Mouse (Mus musculus) limb, embryonic 12.5 days (tissue): ENCODE measurements around the gene Fam155a. TPM values are rescaled to one million over a fixed set of nuclear protein-coding genes. Genes with fewer than 3 reads are reported as not detected.
A peak's percentile ranks its signal among the peaks of the same experiment; 100 is the strongest.

Experiments
- ATAC-seq: fragments of 200-750 bp; cut with Nextera tagmentation; 2 replicates; pipeline ENCODE4 v1.8.0; 2017; ENCODE audit warnings: low read depth, moderate TSS enrichment; ENCODE audit not compliant: insufficient number of reproducible peaks, insufficient read depth, low FRiP score, low TSS enrichment
- H3K27ac ChIP-seq: fragments of 300-500 bp; sonication (generic); 2 replicates; pipeline ENCODE4 v1.5.1; 2016; ENCODE audit warnings: mild to moderate bottlenecking, moderate library complexity
- H3K27me3 ChIP-seq: fragments of 300-500 bp; sonication (generic); 2 replicates; pipeline ENCODE4 v1.6.1; 2016; ENCODE audit warnings: mild to moderate bottlenecking, moderate library complexity
- H3K36me3 ChIP-seq: fragments of 300-500 bp; sonication (generic); 2 replicates; pipeline ENCODE4 v1.6.1; 2016; ENCODE audit warnings: mild to moderate bottlenecking, moderate library complexity
- H3K4me1 ChIP-seq: fragments of 300-500 bp; sonication (generic); replicated peaks from 2 replicates; pipeline ENCODE4 v1.6.1; 2016
- H3K4me2 ChIP-seq: fragments of 300-500 bp; sonication (generic); 2 replicates; pipeline ENCODE4 v1.6.1; 2016; ENCODE audit warnings: mild to moderate bottlenecking, moderate library complexity
- H3K4me3 ChIP-seq: fragments of 300-500 bp; sonication (generic); replicated peaks from 2 replicates; pipeline ENCODE4 v1.5.1; 2016; ENCODE audit warnings: mild to moderate bottlenecking
- H3K9ac ChIP-seq: fragments of 300-500 bp; sonication (generic); replicated peaks from 2 replicates; pipeline ENCODE4 v1.6.1; 2016; ENCODE audit warnings: mild to moderate bottlenecking, moderate library complexity
- H3K9me3 ChIP-seq: fragments of 300-500 bp; sonication (generic); 2 replicates; pipeline ENCODE4 v1.6.1; 2016; ENCODE audit warnings: mild to moderate bottlenecking, moderate library complexity
- WGBS: fragments of 180-500 bp; shearing (Covaris S2); methylation state at CpG from one replicate; pipeline ENCODE4 v1.1.7; 2016; 5-methylcytosine and 5-hydroxymethylcytosine counted together
- polyA plus RNA-seq: library from polyadenylated mRNA; unstranded; fragments of >200 nt; fragmentation: Nextera tagmentation; extraction: Ambion mirVana; gene quantifications from 2 replicates; pipeline ENCODE4 v1.2.1, GENCODE M21; 2016

The Fam155a gene
- polyA plus RNA-seq, 1 experiment from 2014 or later = 0.99 TPM

- Histone ChIP-seq H3K27me3 (peaks cover 22% of the 10 kb centered on the region), H3K27ac (no peak overlapping the region), H3K4me3 (no peak overlapping the region), H3K9me3 (no peaks in the 10 kb centered on the region), H3K9ac (no peak overlapping the region), H3K4me1 (no peaks in the 10 kb centered on the region), H3K4me2 (no peak overlapping the region), H3K36me3 (no peaks in the 10 kb centered on the region)
- 79% methylated on average over 8 of the region's 8 CpGs for WGBS
- ATAC-seq = no peak
Measured at GRCm38 (mm10) chr8:9778148-9778547, 7.2 kb upstream of the Fam155a start.

GRCm38 (mm10) chr8:9776818-9777217 is 5.9 kb upstream of the Fam155a start:
- ATAC-seq = no peak
- 86% methylated on average over 10 of the region's 10 CpGs for WGBS
- Histone ChIP-seq H3K4me2 (no peak overlapping the region), H3K27me3 (peaks cover 35% of the 10 kb centered on the region), H3K27ac (no peak overlapping the region), H3K9ac (no peak overlapping the region), H3K9me3 (no peaks in the 10 kb centered on the region), H3K4me3 (no peak overlapping the region), H3K36me3 (no peaks in the 10 kb centered on the region), H3K4me1 (peaks cover 7% of the 10 kb centered on the region)

GRCm38 (mm10) chr8:9772519-9772840 is 1.5 kb upstream of the Fam155a start:
- Histone ChIP-seq H3K4me3 (peak overlapping the region; percentile 60), H3K9me3 (no peaks in the 10 kb centered on the region), H3K27me3 (peaks cover 64% of the 10 kb centered on the region), H3K4me1 (peaks cover 22% of the 10 kb centered on the region), H3K36me3 (no peaks in the 10 kb centered on the region), H3K9ac (no peak overlapping the region), H3K27ac (no peak overlapping the region), H3K4me2 (peak overlapping the region; percentile 93)
- peak; percentile 23; the same call in 1 of the 2 replicates for ATAC-seq
- 4% methylated on average over 6 of the region's 6 CpGs for WGBS

- Histone ChIP-seq H3K4me1 (peaks cover 22% of the 10 kb centered on the region), H3K9ac (peak overlapping the region; percentile 53), H3K4me2 (peak overlapping the region; percentile 93), H3K27me3 (peaks cover 64% of the 10 kb centered on the region), H3K9me3 (no peaks in the 10 kb centered on the region), H3K4me3 (peak overlapping the region; percentile 60), H3K36me3 (no peaks in the 10 kb centered on the region), H3K27ac (no peak overlapping the region)
- 1% methylated on average over 55 of the region's 55 CpGs for WGBS
- peak; percentile 28; the same call in 1 of the 2 replicates for ATAC-seq
Measured at GRCm38 (mm10) chr8:9771606-9772518, 901 bp upstream of the Fam155a start.

GRCm38 (mm10) chr8:9770261-9770998 is 531 bp downstream of the Fam155a start:
- no peak overlapping the region for H3K27ac ChIP-seq
- no peaks in the 10 kb centered on the region for H3K36me3 ChIP-seq
- 0 out of 2 replicates have a peak overlapping the region, but pooled peaks have one; percentile 18 for H3K9ac ChIP-seq
- H3K4me3 ChIP-seq = peak overlapping the region; percentile 60
- H3K9me3 ChIP-seq = no peaks in the 10 kb centered on the region
- H3K4me2 ChIP-seq = peak overlapping the region; percentile 93
- no peak for ATAC-seq
- peaks cover 22% of the 10 kb centered on the region for H3K4me1 ChIP-seq
- WGBS = 1% methylated on average over 45 of the region's 48 CpGs
- H3K27me3 ChIP-seq = peaks cover 57% of the 10 kb centered on the region

GRCm38 (mm10) chr8:9769061-9769460 is 1.9 kb downstream of the Fam155a start:
- Histone ChIP-seq H3K36me3 (no peaks in the 10 kb centered on the region), H3K9ac (no peak overlapping the region), H3K4me1 (peaks cover 22% of the 10 kb centered on the region), H3K27ac (no peak overlapping the region), H3K4me2 (no peak overlapping the region), H3K4me3 (no peak overlapping the region), H3K27me3 (peaks cover 49% of the 10 kb centered on the region), H3K9me3 (no peaks in the 10 kb centered on the region)
- WGBS = 26% methylated on average over 6 of the region's 6 CpGs
- 0 out of 2 replicates have a peak, but pooled peaks have one; percentile 75 for ATAC-seq

GRCm38 (mm10) chr8:9735169-9735568 is 35.8 kb downstream of the Fam155a start:
- Histone ChIP-seq H3K27ac (no peak overlapping the region), H3K4me2 (no peak overlapping the region), H3K9me3 (no peaks in the 10 kb centered on the region), H3K9ac (no peak overlapping the region), H3K27me3 (no peaks in the 10 kb centered on the region), H3K4me1 (no peaks in the 10 kb centered on the region), H3K36me3 (no peaks in the 10 kb centered on the region), H3K4me3 (no peak overlapping the region)
- ATAC-seq = no peak
- 74% methylated on average over 5 of the region's 5 CpGs for WGBS

GRCm38 (mm10) chr8:9709791-9710190 is 61.2 kb downstream of the Fam155a start:
- Histone ChIP-seq H3K4me1 (no peaks in the 10 kb centered on the region), H3K27ac (no peak overlapping the region), H3K4me3 (no peak overlapping the region), H3K27me3 (no peaks in the 10 kb centered on the region), H3K9me3 (no peaks in the 10 kb centered on the region), H3K9ac (no peak overlapping the region), H3K4me2 (no peak overlapping the region), H3K36me3 (no peaks in the 10 kb centered on the region)
- ATAC-seq = no peak
- WGBS = 91% methylated on average over 4 of the region's 4 CpGs

GRCm38 (mm10) chr8:9707433-9707832 is 63.5 kb downstream of the Fam155a start:
- Histone ChIP-seq H3K4me1 (no peaks in the 10 kb centered on the region), H3K27ac (no peak overlapping the region), H3K9ac (no peak overlapping the region), H3K4me3 (no peak overlapping the region), H3K27me3 (no peaks in the 10 kb centered on the region), H3K9me3 (no peaks in the 10 kb centered on the region), H3K36me3 (no peaks in the 10 kb centered on the region), H3K4me2 (no peak overlapping the region)
- 60% methylated on average over 8 of the region's 8 CpGs for WGBS
- no peak for ATAC-seq

- no peak for ATAC-seq
- Histone ChIP-seq H3K4me2 (no peak overlapping the region), H3K27ac (no peak overlapping the region), H3K9ac (no peak overlapping the region), H3K9me3 (no peaks in the 10 kb centered on the region), H3K4me1 (peaks cover 4% of the 10 kb centered on the region; the same call in 1 of the 2 replicates), H3K4me3 (no peak overlapping the region), H3K27me3 (no peaks in the 10 kb centered on the region), H3K36me3 (no peaks in the 10 kb centered on the region)
- 84% methylated on average over 2 of the region's 2 CpGs for WGBS
Measured at GRCm38 (mm10) chr8:9694794-9695193, 76.2 kb downstream of the Fam155a start.

GRCm38 (mm10) chr8:9692370-9692769 is 78.6 kb downstream of the Fam155a start:
- 39% methylated on average over 5 of the region's 5 CpGs for WGBS
- Histone ChIP-seq H3K4me3 (no peak overlapping the region), H3K9me3 (no peaks in the 10 kb centered on the region), H3K27me3 (no peaks in the 10 kb centered on the region), H3K4me2 (no peak overlapping the region), H3K4me1 (peaks cover 4% of the 10 kb centered on the region; the same call in 1 of the 2 replicates), H3K27ac (no peak overlapping the region), H3K9ac (no peak overlapping the region), H3K36me3 (no peaks in the 10 kb centered on the region)
- ATAC-seq = no peak
